Mouse (Mus musculus) c-Kit-positive CD71-positive TER-119-negative erythroid progenitor cells, embryonic 14.5 days (primary cell): ENCODE results near the gene Gzmm.

Experiments used
- DNase-seq: peaks from one replicate; pipeline ENCODE4 v3.0.0-alpha.2; 2013; ENCODE audit warnings: low read depth

The Gzmm gene

DNA sequence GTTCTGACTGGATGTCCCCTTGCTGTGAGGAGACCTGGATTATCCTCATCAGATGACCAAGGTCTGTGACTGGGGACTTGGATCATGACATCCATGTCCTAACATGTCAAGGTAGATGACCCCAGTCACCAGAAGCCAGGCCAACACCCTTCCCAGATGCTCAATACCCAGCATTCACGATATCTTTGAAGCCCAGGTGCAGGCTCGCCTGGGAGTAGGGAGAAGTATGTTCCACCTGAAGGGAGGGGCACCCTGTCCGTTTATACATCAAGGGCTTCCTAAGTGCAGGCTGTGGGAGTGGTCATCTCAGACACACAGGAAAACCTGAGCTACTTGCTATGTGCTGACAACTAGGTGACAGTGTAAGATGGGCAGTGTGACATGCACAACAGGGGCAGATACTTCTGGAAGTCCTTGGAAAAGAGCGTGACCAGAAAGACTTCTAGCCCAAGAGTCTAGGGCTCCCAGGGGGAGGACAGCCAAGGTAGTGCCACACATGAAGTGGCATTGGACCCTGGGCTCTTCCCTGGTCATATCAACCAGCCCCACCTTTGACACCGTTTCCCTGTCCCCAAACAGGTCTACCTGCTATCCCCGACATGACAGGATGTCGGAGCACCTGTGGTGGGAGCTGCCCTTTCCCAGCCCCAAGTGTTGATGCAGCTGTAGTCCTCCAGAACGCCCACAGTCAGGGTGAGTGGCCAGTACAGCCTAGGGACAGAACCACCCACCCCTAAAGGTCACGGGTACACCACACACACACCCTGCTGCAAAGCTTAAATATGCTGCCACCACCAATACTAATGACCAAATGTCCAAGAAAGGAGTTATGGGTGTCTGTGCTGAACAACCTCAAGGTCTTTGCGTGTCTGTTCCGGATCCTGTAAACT is 8.0 kb upstream of the Gzmm start:
- no peak for DNase-seq

DNA sequence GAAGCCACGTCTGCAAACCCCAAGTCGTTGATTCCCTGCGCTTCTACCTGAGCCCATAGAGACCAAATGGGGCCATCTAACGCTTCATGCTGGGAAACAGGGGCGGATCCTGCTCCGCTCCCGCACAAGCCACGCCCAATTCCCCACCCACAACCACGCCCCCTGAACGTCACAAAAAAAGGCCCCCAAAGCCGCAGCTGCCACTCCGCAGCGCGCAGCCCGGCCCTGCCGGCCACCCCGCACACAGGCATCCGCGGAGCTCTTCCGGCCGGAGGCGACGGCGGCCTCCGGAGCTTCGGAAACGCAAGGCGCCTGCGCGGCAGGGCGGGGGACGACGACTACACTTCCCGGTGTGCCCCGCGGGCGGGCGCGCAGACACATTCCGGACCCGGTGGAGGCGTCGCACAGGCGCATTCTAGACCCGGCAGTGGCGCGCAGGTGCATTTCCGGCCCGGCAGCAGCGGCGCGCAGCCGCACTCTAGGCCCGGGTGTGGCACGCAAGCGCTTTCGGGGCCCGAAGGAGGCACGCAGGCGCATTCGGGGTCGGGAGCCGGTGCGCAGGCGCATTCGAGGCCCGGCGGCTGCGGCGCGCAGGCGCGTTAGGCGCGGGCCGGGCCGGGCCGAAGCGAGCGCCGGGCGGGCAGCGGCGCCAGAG is 7.1 kb upstream of the Gzmm start, which contains the start of gene Cdc34:
Cdc34 (plus strand) TSS at position 605 of the 655 bp plus-strand sequence.
- DNase-seq = peak; percentile 94

DNA sequence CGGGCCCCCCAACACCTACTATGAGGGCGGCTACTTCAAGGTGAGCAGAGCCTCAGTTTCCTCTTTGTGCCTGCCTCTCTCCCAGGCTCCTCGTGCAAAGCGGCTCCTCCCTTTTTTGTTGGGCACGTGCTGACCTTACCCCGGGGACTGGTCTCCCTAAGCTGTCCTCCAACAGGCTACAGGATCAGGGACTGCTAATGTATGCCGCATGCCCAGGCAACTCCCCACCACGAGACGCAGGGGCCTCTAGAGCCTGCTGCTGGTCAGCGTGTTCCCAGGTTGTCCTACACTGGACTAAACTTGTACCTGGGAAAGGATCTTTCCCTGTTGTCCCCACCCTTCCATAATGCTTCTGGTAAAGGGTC is 6.3 kb upstream of the Gzmm start:
- DNase-seq = no peak

DNA sequence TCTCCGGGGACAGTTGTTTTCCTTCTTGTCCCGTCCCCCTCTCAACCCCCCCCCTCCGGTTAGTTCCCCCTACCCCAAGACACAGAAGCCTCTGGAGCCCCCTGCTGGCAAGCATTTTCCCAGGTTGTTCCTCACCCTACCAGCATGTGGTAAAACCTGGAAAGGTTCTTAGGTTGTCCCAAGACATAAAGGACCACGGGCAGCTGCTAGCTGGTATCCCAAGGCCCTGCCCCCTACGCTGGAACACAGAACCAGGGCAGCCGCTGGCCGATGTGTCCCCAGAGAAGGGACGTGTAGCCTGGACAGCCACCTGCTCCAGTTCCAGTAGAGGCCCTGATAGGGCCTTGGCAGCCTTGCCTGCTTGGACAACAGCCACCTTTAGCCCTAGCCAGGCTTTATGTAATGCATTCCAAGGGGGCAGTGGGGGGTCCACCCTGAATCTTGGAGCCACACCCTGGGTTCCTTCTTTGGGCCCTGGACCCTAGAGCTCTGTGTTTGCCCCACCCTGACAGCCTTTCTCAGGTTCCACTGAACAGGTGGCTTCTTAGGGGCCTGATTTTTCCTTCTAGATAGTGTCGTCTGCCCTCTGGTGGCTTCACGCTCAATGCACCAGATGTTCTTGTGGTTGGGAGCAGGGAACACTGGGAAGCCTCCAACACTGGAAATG is 5.8 kb upstream of the Gzmm start:
- DNase-seq = no peak

GRCm38 (mm10) chr10:79683726-79684640 is 4.8 kb upstream of the Gzmm start:
- DNase-seq = no peak

GRCm38 (mm10) chr10:79684770-79685600 is 3.8 kb upstream of the Gzmm start:
- no peak for DNase-seq

GRCm38 (mm10) chr10:79686219-79686618 is 2.6 kb upstream of the Gzmm start:
- no peak for DNase-seq

GRCm38 (mm10) chr10:79686691-79687090 is 2.1 kb upstream of the Gzmm start:
- DNase-seq = no peak

DNA sequence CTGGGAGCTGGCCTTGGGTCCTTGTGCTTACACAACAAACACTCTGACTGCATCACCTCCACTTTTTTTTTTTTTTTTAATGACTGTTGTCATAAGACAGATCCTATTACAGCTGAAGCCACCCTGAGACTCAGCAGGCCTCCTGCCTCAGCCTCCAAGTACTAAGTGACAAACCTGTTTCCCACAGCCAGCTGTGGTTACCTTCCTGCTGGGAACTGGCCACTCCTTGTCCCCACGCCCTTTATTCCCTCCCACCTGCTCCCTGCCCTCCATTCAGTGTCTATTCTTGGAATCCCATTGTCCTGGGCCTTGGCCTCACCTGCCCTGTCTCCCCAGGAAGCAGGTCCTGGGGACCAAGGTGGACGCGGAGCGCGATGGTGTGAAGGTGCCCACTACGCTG is 1.3 kb upstream of the Gzmm start:
- DNase-seq = no peak

DNA sequence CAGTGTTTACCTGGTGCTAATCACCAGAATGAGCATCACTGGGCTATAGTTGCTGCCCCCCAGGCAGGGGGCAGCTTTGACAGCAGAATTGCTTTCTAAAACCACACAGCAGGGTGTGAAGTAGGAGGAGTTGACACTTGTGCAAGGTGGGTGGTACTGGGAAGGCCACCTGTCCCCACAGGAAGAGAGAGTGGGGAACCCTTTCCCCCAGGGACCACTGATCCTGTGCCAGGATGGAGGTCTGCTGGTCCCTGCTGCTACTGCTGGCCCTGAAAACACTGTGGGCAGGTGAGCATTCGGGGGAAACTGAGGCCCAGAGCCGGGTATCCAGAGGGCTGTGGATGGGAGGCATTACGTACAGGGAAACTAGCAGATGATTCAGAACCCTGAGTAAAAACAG is 358 bp downstream of the Gzmm start:
- DNase-seq = no peak

DNA sequence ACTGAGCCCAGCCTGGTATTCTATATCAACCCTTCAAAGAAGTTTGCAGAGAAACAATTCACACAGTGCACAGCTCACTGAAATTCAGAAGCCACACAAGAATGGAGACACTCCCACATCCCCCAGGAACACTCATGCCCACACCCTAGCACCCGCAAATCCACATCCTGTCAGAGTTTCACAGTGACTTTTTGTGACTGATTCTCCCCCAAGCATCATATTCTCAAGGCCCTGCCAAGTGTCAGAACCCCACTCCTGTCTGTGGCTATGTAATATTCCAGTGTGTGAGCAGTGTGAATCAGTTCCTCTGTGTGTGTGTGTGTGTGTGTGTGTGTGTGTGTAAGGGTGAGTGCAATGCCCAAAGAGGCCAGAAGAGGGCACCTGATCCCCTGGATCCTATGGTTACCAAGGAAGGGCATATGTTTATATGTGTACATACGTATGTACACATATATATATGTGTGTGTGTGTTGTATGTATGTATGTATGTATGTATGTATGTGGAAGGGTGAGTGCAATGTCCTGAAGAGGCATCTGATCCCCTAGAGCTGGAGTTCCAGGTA is 3.2 kb downstream of the Gzmm start:
- no peak for DNase-seq

GRCm38 (mm10) chr10:79693580-79694378 is 5.0 kb downstream of the Gzmm start:
- DNase-seq = no peak

DNA sequence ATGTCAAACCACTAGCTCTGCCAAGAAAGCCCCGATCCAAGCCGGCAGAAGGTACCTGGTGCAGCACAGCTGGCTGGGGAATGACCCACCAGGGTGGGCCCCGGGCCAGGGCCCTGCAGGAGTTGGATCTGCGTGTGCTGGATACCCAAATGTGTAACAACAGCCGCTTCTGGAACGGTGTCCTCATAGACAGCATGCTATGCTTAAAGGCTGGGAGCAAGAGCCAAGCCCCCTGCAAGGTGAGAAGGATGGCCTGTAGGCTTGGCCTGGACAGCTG is 5.5 kb downstream of the Gzmm start:
- DNase-seq = no peak

DNA sequence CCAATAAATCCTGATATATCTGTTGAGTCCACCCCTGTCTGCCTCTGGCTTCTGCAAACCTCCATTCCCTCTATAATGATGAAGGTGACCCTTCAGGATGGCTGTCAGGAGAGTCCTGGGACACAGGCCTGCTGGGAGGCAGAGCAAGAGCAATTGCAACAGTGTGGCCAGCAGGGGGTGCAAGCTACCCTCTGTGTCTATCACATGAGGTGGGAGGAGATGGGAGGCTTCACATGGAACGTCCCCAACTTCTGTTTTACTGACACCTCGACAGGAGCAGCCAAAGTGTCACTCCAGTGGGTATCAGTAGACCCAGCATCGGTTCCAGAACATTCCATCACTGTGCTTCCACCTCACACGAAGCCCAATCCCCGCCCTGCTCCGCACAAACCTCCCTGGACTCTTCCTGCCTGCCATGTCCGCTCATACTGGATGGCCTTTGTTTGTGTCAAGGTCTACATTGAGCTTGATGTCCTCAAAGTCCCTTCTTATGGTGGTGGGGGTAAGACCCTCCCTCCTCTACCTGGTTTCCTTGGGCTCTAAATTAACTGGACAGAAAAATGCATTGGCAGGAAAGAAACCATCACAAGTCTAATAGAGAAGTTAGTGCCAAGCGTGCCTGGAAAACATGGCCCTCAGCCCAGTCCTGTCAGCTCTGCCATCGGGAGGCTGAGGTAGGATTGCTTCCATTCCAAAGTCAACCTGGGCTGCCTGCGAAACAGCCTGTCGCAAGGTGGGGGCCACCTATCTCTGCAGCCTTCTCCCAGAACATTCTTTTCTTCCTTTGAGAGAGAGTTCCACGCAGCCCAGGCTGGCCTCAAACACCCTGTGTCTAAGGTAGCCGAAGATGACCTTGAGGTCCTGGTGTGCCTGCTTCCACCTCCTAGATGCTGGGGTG is 6.7 kb downstream of the Gzmm start:
- no peak for DNase-seq

DNA sequence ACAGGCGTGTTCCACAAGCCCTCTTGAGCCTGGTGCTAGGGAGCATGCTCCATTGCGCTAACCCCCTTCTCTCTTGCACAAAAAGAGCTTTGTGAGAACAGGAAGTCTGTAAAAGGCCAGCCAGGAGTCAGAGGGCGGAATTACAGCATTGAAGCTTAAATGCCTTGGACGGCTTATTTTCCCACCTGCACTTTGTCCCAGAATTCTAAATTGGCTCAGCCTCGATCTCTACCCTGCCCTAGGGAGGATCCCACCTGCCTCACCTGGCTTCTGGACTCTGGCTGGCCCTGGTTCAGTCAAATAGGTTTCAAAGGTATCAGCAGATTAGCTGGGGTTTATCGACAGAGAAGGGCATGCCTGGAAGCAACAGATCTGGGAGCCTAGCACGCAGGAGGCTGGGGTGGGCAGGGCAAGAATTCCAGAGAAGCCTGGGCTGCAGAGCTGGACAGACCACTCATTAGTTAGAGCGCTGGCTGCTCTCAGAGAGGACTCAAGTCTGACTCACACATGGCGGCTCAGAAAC is 7.4 kb downstream of the Gzmm start:
- no peak for DNase-seq

GRCm38 (mm10) chr10:79697916-79698315 is 9.1 kb downstream of the Gzmm start:
- no peak for DNase-seq

DNA sequence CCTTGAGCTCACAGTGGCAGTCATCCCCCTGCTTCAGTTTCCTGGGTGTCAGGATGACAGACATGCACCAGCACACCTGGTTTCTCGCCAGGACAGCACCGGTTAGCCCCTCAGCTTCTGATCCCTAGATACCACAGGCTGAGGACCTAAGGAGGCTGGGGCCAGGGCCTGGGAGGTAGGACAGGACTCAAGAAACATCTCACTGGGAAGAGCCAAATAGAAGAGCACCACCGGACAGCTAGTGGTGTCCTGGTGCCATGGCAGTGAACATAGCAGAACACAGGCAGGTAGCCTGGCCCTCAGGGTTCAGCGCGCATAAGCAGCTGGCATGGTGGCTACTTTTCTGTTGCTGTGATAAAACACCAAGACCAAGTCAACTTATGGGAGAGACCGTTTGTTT is 9.6 kb downstream of the Gzmm start:
- DNase-seq = no peak

- no peak for DNase-seq
Measured at GRCm38 (mm10) chr10:79700676-79701075, 11.9 kb downstream of the Gzmm start.
